Comparison of ENCODE assay signal across 8 mouse cellular contexts in genomic region chr8:123224278-123225266, GRCm38 (mm10). TPM values are rescaled to one million over a fixed set of nuclear protein-coding genes. Genes with fewer than 3 reads are reported as not detected.
A peak's percentile ranks its signal among the peaks of the same experiment; 100 is the strongest.
DNase-seq lines count a peak whose midpoint lies in the region; ATAC-seq and TF ChIP-seq lines count a peak whose summit lies in the region.

Cdk10 (plus strand) TSS chr8:123224842.

- no peaks in the 10 kb centered on the region for H3K27me3 ChIP-seq in embryonic facial prominence, embryonic 14.5 days (replicated peaks; ENCODE audit: control insufficient read depth, insufficient read depth, low read length)
- H3K27me3 ChIP-seq in limb, embryonic 14.5 days (ENCODE audit: control insufficient read depth, insufficient read depth, low read length) = no peaks in the 10 kb centered on the region
- H3K27me3 ChIP-seq in midbrain, postnatal 0 days (ENCODE audit: insufficient read depth, low read length) = no peaks in the 10 kb centered on the region

- H3K27ac ChIP-seq in embryonic facial prominence, embryonic 14.5 days (replicated peaks; ENCODE audit: low read depth, low read length) = peak within 1 kb of the TSS; percentile 89
- H3K27ac ChIP-seq in limb, embryonic 14.5 days (replicated peaks; ENCODE audit: low read depth, low read length) = peak within 1 kb of the TSS; percentile 78
- H3K27ac ChIP-seq in midbrain, postnatal 0 days (ENCODE audit: low read depth, low read length) = peak within 1 kb of the TSS; percentile 92

- ATAC-seq in embryonic facial prominence, embryonic 14.5 days (ENCODE audit: low read depth) = peak; percentile 93
- peak; percentile 89 for ATAC-seq in limb, embryonic 14.5 days (ENCODE audit: low FRiP score, low read depth)
- ATAC-seq in midbrain, postnatal 0 days (ENCODE audit: low FRiP score) = peak; percentile 89

- no peak for TF ChIP-seq CTCF in midbrain, postnatal 0 days (IDR thresholded peaks at IDR 0.05)

- H3K4me3 ChIP-seq in embryonic facial prominence, embryonic 14.5 days (ENCODE audit: low read depth, low read length) = peak within 1 kb of the TSS; percentile 85
- peak within 1 kb of the TSS; percentile 81 for H3K4me3 ChIP-seq in limb, embryonic 14.5 days (replicated peaks; ENCODE audit: low read length)
- peak within 1 kb of the TSS; percentile 74 for H3K4me3 ChIP-seq in midbrain, postnatal 0 days (ENCODE audit: low read depth, low read length)

- 3% methylated on average over 51 of the region's 59 CpGs for WGBS in embryonic facial prominence, embryonic 14.5 days
- WGBS in limb, embryonic 14.5 days = 3% methylated on average over 59 of the region's 59 CpGs
- 3% methylated on average over 59 of the region's 59 CpGs for WGBS in midbrain, postnatal 0 days

- peak; percentile 89; the same call in 1 of the 2 replicates for TF ChIP-seq POLR2A in limb, embryonic 14.5 days (IDR thresholded peaks at IDR 0.05; ENCODE audit: borderline replicate concordance, extremely low read depth, insufficient read depth, insufficient read length)

- peak within 1 kb of the TSS; percentile 81 for H3K4me2 ChIP-seq in embryonic facial prominence, embryonic 14.5 days (ENCODE audit: low read depth, low read length)
- peak within 1 kb of the TSS; percentile 83 for H3K4me2 ChIP-seq in limb, embryonic 14.5 days (replicated peaks; ENCODE audit: low read depth, low read length, severe bottlenecking)
- peak within 1 kb of the TSS; percentile 87 for H3K4me2 ChIP-seq in midbrain, postnatal 0 days (ENCODE audit: low read depth, low read length, poor library complexity, severe bottlenecking)

- no peaks in the 10 kb centered on the region for H3K9me3 ChIP-seq in embryonic facial prominence, embryonic 14.5 days (ENCODE audit: control insufficient read depth, low read length)
- no peaks in the 10 kb centered on the region for H3K9me3 ChIP-seq in limb, embryonic 14.5 days (ENCODE audit: control insufficient read depth, low read length)
- H3K9me3 ChIP-seq in midbrain, postnatal 0 days (ENCODE audit: low read length) = no peaks in the 10 kb centered on the region

- DNase-seq in 3T3-L1 (ENCODE audit: low read depth, low spot score) = peak; percentile 94
- DNase-seq in adrenal gland, postnatal 4 days (ENCODE audit: low spot score in 2 of 2) = peak; percentile 91 to 92
- peak; percentile 95 for DNase-seq in embryonic facial prominence, embryonic 14.5 days (ENCODE audit: low spot score)
- peak; percentile 96 for DNase-seq in heart, adult 8-10 months (ENCODE audit: low spot score)
- DNase-seq in kidney, adult 9 months = peak; percentile 93
- DNase-seq in limb, embryonic 14.5 days (ENCODE audit: low spot score) = peak; percentile 90
- peak; percentile 96 for DNase-seq in midbrain, postnatal 0 days (ENCODE audit: low spot score)
- DNase-seq in spleen, postnatal 14 days (ENCODE audit: low spot score in 2 of 2) = peak; percentile 88 to 91

- peaks cover 32% of the 10 kb centered on the region for H3K36me3 ChIP-seq in embryonic facial prominence, embryonic 14.5 days (ENCODE audit: control insufficient read depth, insufficient read depth, low read length)
- H3K36me3 ChIP-seq in limb, embryonic 14.5 days (ENCODE audit: control insufficient read depth, insufficient read depth, low read length) = peaks cover 24% of the 10 kb centered on the region
- H3K36me3 ChIP-seq in midbrain, postnatal 0 days (ENCODE audit: insufficient read depth, low read length) = peaks cover 8% of the 10 kb centered on the region

- peak within 1 kb of the TSS; percentile 92 for H3K9ac ChIP-seq in embryonic facial prominence, embryonic 14.5 days (ENCODE audit: low read depth, low read length)
- peak within 1 kb of the TSS; percentile 84 for H3K9ac ChIP-seq in limb, embryonic 14.5 days (ENCODE audit: low read depth, low read length, severe bottlenecking)
- peak within 1 kb of the TSS; percentile 89 for H3K9ac ChIP-seq in midbrain, postnatal 0 days (replicated peaks; ENCODE audit: low read length, poor library complexity, severe bottlenecking)

- H3K4me1 ChIP-seq in embryonic facial prominence, embryonic 14.5 days (ENCODE audit: control insufficient read depth, insufficient read depth, low read length) = peaks cover 8% of the 10 kb centered on the region
- peaks cover 7% of the 10 kb centered on the region for H3K4me1 ChIP-seq in limb, embryonic 14.5 days (ENCODE audit: control insufficient read depth, insufficient read depth, low read length)
- 0 out of 2 replicates have a peak, but pooled peaks cover 3% of the 10 kb centered on the region for H3K4me1 ChIP-seq in midbrain, postnatal 0 days (ENCODE audit: insufficient read depth, low read length)

RNA-seq across cellular contexts. Expression of gene Cdk10, which starts in this region (rescaled TPM):
- total RNA-seq in adrenal gland, postnatal 4 days (2021) = 10 to 100 TPM; 79.6 to 82.6 TPM
- 31.1 and 36.7 TPM in 2 replicates for polyA plus RNA-seq in embryonic facial prominence, embryonic 14.5 days (2014; fragmentation: Nextera tagmentation; extraction: Ambion mirVana)
- total RNA-seq in heart, adult 8-10 months (2022) = 10 to 100 TPM; 15.0 to 25.2 (median 20.2) TPM
- 128 and 131 TPM in 2 replicates for polyA plus RNA-seq in limb, embryonic 14.5 days (2012; rRNA removed)
- polyA plus RNA-seq in limb, embryonic 14.5 days (2014; fragmentation: Nextera tagmentation; extraction: Ambion mirVana) = 32.9 and 39.9 TPM in 2 replicates
- 70.3 and 86.5 TPM in 2 replicates for total RNA-seq in midbrain, postnatal 0 days (2014; rRNA removed)
- polyA plus RNA-seq in midbrain, postnatal 0 days (2015; fragmentation: Nextera tagmentation; extraction: Ambion mirVana) = 57.8 and 67.0 TPM in 2 replicates

Comparison
In these comparisons a context has a peak if more than half of its experiments do, and no peak if none do; other contexts are left out.
1. Peak in every context shown above with its lines: DNase-seq, ATAC-seq, H3K4me3 ChIP-seq and H3K27ac ChIP-seq.